Mouse (Mus musculus) layer of hippocampus, adult 9-11 months (tissue): ENCODE data around the gene Gm29776.

ENCODE experiments used
- DNase-seq: peaks from one replicate; pipeline ENCODE4 v3.0.0; 2022

Gene Gm29776

DNA sequence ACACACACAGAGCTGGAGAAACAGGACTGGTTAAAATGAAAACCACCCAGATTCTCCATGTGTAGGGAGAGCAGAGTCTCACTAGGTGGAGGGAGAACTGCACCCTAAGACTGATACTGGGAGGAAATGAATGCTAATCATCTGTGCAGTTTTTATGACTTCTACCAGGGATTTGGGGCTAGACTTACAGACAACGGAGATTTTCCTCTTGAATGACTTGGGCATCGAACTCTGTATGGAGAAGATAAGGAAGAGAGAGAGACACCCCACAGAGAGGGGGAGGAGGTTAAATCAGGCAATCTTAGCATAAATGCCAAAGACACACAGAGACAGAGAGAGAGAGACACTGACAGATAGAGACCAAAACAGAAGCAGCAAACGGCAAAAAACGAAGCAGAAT, 50.7 kb downstream of the Gm29776 start:
- DNase-seq = no peak

DNA sequence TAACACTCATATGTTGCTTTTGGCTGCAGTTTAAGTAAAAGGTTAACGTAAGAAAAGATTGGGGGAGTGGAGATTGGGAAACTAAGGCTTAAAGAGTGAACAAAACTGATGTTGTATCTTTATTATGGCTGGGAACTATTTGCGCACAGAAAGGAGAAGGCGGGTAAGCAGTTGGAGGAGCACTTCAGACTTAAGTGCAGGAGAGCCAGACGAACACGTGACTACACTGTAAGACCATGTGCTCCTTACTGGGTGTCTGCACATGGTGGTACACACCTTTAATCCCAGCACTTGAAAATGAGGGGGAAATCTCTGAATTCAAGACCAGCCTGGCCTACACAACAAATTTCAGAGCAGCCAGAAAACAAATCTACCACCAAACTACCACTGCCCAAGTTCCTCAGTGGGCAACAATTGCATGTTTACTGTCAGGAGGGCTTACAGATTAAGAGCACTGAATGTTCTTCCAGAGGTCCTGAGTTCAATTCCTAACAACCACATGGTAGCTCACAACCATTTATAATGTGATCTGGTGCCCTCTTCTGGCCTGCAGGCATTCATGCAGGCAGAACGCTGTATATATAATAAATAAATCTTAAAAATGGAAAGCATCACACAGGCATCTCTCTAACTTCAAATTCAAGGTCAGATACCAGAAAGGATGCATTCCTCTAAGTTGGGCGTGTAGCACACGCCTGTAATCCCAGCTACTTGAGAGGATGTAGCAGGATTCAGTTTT, 51.6 kb downstream of the Gm29776 start:
- no peak for DNase-seq

DNA sequence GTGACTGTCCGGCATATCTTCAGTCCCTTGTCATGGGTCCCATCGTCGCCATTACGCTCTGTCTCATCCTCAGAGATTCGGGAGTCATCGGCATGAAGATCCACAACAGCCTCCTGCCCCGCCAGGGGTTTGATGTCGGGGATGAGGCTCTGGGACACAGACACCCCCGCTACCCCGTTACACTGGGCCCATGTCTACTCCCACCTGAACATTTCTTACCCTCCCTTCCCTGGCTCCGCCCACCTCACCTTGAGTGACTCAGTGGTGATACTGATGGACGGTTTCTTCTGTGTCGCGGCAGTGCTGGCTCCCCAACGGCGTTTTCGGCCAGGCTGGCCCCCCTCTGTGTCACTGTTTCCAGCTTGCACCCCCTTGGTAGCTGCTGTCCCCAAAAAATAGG, 52.2 kb downstream of the Gm29776 start:
- no peak for DNase-seq

DNA sequence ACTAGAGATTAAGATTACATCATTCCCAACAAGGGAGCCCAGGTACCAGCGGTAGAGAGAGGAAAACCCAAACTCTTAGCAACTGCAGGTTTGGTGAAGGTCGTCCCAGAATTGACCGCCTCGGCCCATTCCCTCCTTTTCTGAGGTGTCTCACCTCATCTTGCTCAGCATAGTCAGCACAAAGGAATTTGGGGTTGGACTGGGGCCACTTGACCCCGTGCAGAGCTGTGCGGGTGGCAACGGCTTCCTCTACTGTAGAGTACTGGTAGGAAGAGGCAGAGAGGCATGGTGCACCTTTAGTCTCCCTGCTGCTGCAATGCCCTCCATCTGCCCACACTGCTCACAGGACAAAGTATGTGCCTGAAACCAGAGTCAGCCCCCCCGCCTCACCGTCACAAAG, 54.3 kb downstream of the Gm29776 start:
- DNase-seq = no peak

DNA sequence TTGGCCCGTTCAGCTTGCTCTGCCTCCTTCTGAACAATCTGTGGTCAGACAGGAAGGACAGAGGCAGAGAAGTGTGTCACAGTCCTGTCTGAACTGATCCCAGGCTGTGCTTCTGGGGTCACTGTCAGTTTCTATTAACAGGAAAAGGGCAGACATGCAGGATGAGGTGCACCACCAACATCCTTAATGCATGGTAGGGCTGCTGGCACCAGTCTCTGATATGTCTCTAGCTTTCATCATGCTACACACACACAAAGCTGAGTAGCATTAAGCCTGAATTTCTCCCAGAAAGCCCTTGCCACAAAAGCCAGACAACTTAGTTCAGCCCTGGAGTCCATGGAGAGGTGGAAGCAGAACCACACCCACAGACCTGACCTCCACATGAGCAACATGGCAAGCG, 55.6 kb downstream of the Gm29776 start:
- DNase-seq = no peak
